Mouse (Mus musculus) G1E (cell line): ENCODE measurements at regions not wholly inside any gene's neighbourhood (a gene's known extent, or its start where the extent isn't known, plus 50 kb on each side); places are given as distances from the start of the nearest gene placed in this dataset.

Experiments
- ATAC-seq: 2 replicates; pipeline ENCODE4 v1.8.0; 2016; ENCODE audit warnings: mild to moderate bottlenecking; ENCODE audit not compliant: insufficient number of reproducible peaks, poor library complexity, low FRiP score, severe bottlenecking; ENCODE audit errors: extremely low read depth
- DNase-seq: peaks from one replicate; pipeline ENCODE4 v3.0.0; 2012; ENCODE audit warnings: low spot score
- H3K27me3 ChIP-seq: 2 replicates; pipeline ENCODE4 v1.6.1; 2012; ENCODE audit warnings: mild to moderate bottlenecking, low read length, inconsistent platforms; ENCODE audit not compliant: insufficient read depth
- H3K36me3 ChIP-seq: replicated peaks from 2 replicates; pipeline ENCODE3; 2012; ENCODE audit warnings: mild to moderate bottlenecking, inconsistent platforms
- H3K4me1 ChIP-seq: 2 replicates; pipeline ENCODE4 v1.6.1; 2012; ENCODE audit warnings: low read depth, low read length, inconsistent platforms, mixed read lengths; ENCODE audit not compliant: insufficient read depth
- H3K4me3 ChIP-seq: 2 replicates; pipeline ENCODE4 v1.5.1; 2012; ENCODE audit warnings: low read depth, mild to moderate bottlenecking, inconsistent platforms, low read length, moderate library complexity, mixed read lengths
- H3K9me3 ChIP-seq: replicated peaks from 2 replicates; pipeline ENCODE4 v1.6.1; 2012; ENCODE audit warnings: inconsistent platforms
- CTCF ChIP-seq: IDR thresholded peaks from 2 replicates; pipeline ENCODE4 v1.5.1; 2012; ENCODE audit warnings: low read depth, low read length, inconsistent platforms, mixed read lengths
- GATA1 ChIP-seq: IDR thresholded peaks from 2 replicates; pipeline ENCODE4 v1.6.1; 2012; ENCODE audit warnings: borderline replicate concordance, low read length, inconsistent platforms, mixed read lengths
- GATA2 ChIP-seq: IDR thresholded peaks from 2 replicates; pipeline ENCODE4 v1.6.1; 2012; ENCODE audit warnings: low read depth, low read length, inconsistent platforms, borderline replicate concordance
- POLR2AphosphoS5 ChIP-seq: IDR thresholded peaks from 2 replicates; pipeline ENCODE4 v1.6.1; 2012; ENCODE audit warnings: low read depth, low read length, inconsistent platforms; ENCODE audit not compliant: insufficient replicate concordance
- TAL1 ChIP-seq: conservative IDR thresholded peaks from 2 replicates; pipeline ENCODE4 v1.6.1; 2012; ENCODE audit warnings: low read depth, low read length, inconsistent platforms, mixed read lengths

DNA sequence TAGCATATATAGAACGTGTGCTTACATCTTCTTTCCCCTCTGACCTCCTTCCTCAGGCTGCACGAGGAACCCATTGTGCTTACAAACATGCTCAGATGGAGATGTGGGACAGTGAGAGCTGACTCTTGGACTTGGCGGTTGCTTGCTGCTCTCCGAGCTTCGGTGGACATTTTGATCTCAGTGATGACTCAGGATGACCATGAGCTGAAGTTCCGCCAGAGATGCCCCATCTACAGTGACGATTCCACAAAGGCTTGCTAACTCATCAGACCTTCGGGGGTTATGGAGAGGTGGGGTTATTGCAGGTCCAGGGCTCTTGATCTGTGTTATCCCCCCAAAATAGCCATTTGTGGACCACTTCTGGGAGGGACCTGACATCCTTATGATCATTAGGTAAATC, 111.8 kb upstream of the Kazn start:
- DNase-seq (no peak), ATAC-seq (no peak)
- Histone ChIP-seq H3K4me1 (no peaks in the 10 kb centered on the region), H3K36me3 (no peaks in the 10 kb centered on the region), H3K9me3 (peaks cover 87% of the 10 kb centered on the region), H3K4me3 (no peak overlapping the region), H3K27me3 (no peaks in the 10 kb centered on the region)
- no peak for TF ChIP-seq TAL1

DNA sequence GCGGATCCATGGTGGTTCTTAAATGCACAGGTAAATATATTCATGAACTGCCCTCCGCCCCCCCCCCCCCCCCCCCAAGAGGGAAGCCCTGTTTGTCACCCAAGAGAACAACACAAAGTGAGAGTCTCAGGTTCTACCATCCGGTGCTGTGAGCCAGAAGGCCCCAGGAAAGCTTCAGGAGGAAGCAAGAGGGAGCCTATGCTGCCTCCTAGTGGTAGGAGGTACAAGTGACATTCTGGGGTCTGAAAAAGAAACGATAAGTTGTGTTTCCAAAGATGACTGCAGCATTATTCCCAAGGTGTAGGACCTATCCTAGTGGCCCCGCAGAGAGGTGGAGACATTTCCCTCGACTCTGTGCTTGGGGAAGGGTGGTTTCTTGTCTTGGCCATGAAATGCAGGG, 109.7 kb upstream of the Kazn start:
- Histone ChIP-seq H3K27me3 (no peaks in the 10 kb centered on the region), H3K4me3 (no peak overlapping the region), H3K9me3 (peaks cover 86% of the 10 kb centered on the region), H3K36me3 (no peaks in the 10 kb centered on the region), H3K4me1 (no peaks in the 10 kb centered on the region)
- TF ChIP-seq GATA2 (no peak), POLR2AphosphoS5 (no peak), TAL1 (no peak), CTCF (no peak), GATA1 (no peak)
- no peak for DNase-seq
- ATAC-seq, result no peak

DNA sequence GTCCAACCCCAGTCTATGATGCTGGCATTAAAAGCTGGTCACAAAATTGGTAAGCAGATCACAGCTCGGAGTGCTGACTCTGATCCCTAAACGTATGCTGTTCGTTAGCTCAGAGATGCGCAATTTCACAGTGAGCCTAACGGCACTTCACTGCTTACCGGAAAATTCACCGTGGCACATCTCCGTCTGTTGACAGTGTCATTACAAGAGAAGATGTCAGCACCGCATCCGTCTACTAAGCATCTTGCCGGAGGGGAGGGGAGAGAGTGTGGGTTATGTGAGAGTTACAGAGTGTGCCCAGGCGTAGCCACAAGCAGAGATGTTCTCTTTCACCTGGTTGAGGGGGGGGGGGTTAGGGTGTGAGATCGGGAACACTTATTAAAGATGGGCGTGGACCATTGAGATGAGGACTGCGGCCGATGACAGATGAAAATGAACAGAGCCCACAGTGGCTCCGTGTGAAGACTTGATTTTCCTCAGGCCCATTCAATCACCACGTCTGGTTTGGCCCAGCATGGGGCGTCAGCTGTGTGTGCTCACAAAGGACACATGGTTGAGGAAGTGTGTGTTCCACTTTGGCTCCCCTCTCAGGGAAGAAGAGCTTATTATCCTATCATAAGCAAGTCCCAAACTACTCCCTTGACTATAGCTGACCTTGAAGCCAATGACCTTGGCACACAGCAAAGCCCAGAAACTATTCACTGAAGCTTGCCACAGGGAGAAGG, 103.4 kb upstream of the Kazn start:
- Histone ChIP-seq H3K4me1 (no peaks in the 10 kb centered on the region), H3K36me3 (no peaks in the 10 kb centered on the region), H3K27me3 (no peaks in the 10 kb centered on the region), H3K9me3 (peaks cover 87% of the 10 kb centered on the region), H3K4me3 (no peak overlapping the region)
- ATAC-seq (no peak), DNase-seq (no peak)
- TF ChIP-seq GATA2, result no peak

DNA sequence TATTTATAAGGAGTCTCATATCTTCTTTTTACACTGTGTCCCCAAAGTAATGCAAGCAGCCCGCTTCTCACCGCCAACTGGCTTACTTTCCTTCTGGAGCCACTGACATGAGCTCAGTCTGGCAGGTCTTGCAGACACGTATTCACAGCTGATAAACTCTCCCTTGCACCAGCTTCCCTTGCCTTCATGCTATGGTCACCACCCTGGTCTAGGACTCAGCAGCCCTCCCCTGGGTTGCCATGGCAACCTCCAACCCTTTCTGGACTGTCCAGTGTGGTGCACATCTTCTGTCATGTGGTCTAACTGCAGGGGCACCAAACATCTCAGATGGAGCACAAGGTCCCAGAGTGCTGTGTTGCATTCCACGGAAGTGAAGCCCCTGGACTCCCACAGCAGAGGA, 102.1 kb upstream of the Kazn start:
- no peaks in the 10 kb centered on the region for H3K4me1 ChIP-seq
- H3K4me3 ChIP-seq, result no peak overlapping the region
- DNase-seq, result no peak
- H3K9me3 ChIP-seq, result peaks cover 92% of the 10 kb centered on the region
- TF ChIP-seq GATA2 (no peak), CTCF (no peak), GATA1 (no peak), TAL1 (no peak), POLR2AphosphoS5 (no peak)
- no peaks in the 10 kb centered on the region for H3K36me3 ChIP-seq
- ATAC-seq, result no peak
- H3K27me3 ChIP-seq, result no peaks in the 10 kb centered on the region

DNA sequence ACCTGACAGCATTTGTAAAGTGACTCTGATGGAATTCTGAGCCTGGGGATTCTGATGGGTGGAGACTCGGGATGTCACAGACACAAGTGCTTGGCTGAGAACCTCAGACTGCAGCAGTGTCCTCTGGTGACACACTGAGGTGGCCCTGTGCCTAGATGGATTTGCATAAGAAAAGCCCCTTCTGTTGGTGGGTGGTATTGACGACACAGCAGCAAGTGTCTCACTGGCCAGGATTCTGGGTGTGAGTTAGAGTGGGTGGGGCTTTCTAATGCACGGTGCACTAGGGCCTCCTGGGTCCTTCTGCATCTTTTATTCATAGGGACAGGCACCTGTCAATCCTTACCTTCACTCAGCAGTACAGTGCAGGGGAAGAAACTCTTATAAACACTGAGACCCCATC, 100.9 kb upstream of the Kazn start:
- DNase-seq (no peak), ATAC-seq (no peak)
- no peaks in the 10 kb centered on the region for H3K36me3 ChIP-seq
- TF ChIP-seq GATA2, result no peak
- no peak for TF ChIP-seq CTCF
- H3K9me3 ChIP-seq, result peaks cover 93% of the 10 kb centered on the region
- H3K4me1 ChIP-seq, result no peaks in the 10 kb centered on the region
- no peak overlapping the region for H3K4me3 ChIP-seq
- H3K27me3 ChIP-seq, result no peaks in the 10 kb centered on the region

DNA sequence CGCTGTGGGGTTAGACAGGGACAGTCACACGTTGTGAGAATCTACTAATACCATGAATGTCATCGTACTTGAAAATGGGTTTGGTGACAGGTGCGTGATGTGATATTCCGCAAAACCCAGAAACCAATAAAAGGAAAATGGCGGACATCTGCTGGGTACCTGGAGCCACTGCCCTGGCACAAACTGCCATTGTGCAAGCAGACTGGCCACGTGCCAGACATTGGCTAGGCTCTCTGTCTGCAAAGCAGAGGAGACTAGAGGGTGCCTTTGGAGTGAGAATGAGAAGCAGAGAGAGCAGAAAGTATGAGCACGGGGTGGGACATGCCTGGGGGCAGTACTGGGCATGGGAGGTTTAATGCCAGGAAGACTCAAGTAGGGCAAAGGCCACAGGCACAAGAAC, 98.5 kb upstream of the Kazn start:
- H3K4me1 ChIP-seq, result no peaks in the 10 kb centered on the region
- no peak overlapping the region for H3K4me3 ChIP-seq
- no peak for DNase-seq
- H3K9me3 ChIP-seq, result peaks cover 93% of the 10 kb centered on the region
- TF ChIP-seq CTCF (no peak), TAL1 (no peak), GATA1 (no peak)
- no peak for ATAC-seq
- H3K27me3 ChIP-seq, result no peaks in the 10 kb centered on the region
- no peaks in the 10 kb centered on the region for H3K36me3 ChIP-seq

DNA sequence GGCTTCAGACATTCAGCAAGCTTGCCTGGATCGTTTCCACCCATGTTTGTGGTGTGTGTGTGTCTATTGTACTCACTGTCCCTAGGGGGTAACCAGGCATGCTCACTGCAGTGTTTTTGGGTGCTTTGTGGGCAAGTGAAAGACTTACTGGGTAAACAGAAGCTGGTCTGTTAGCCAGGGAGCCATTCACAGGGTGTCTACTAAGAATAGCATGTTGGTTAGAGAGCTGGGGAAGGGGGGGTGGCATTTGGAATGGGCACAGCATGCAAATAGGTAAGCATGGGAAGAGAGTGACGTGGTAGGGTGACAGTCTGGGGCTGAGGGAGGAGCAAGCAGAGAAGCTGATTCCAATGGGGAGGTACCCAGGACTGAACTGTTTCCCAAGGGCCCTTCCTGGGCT, 97.7 kb upstream of the Kazn start:
- DNase-seq (no peak), ATAC-seq (no peak)
- Histone ChIP-seq H3K36me3 (no peaks in the 10 kb centered on the region), H3K9me3 (peaks cover 92% of the 10 kb centered on the region), H3K4me1 (no peaks in the 10 kb centered on the region), H3K27me3 (no peaks in the 10 kb centered on the region), H3K4me3 (no peak overlapping the region)
- TF ChIP-seq TAL1, result no peak
- no peak for TF ChIP-seq GATA1
- no peak for TF ChIP-seq POLR2AphosphoS5
- no peak for TF ChIP-seq GATA2
- no peak for TF ChIP-seq CTCF
